Mouse (Mus musculus): ENCODE measurements around the gene Chil1.

- no peak for TF ChIP-seq POLR2A (IDR thresholded peaks at IDR 0.05; ENCODE audit: borderline replicate concordance, extremely low read depth, low read depth, low read length)
- no peak for TF ChIP-seq CTCF (IDR thresholded peaks at IDR 0.05; ENCODE audit: insufficient read depth, low read length)
Observed at GRCm38 (mm10) chr1:134215751-134216628, 34.0 kb downstream of the Chil1 start.
